Comparison of ENCODE assay signal across 12 mouse cellular contexts in the genomic region with DNA sequence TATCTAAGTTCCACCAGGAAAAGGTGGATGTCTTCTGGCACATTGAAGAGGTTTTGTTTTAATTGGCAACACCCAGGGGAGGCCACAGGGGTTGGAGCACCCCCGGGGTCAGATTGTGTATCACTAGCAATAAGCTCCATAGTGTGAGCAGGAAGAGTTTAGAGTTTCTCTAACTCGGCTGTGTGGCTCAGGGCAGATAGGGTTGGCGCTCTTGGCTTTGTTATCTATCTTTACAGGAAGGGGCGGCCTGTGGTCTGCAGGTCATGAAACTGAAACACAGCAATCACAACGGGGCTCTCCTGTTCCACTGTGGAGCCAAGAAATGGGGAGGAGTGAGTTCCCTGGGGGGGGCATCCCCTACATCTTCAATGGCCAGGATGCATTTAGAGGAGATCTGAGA. TPM values are rescaled to one million over a fixed set of nuclear protein-coding genes. Genes with fewer than 3 reads are reported as not detected.
DNase-seq lines count a peak whose midpoint lies in the region; ATAC-seq and TF ChIP-seq lines count a peak whose summit lies in the region.
"Had no signal": no experiment of that assay in that cellular context is flagged by ENCODE, and none has a peak within 500 bp of the region (broad histone marks: within the 10 kb centered on the region; RNA-seq: fewer than 3 reads in every experiment).

No protein-coding gene starts in this region.

- no peak overlapping the region for H3K4me3 ChIP-seq in forebrain, embryonic 10.5 days
- H3K4me3 ChIP-seq in forebrain, embryonic 15.5 days = no peak overlapping the region
- no peak overlapping the region for H3K4me3 ChIP-seq in stomach, embryonic 16.5 days (replicated peaks; ENCODE audit: low read length)
- H3K4me3 ChIP-seq in stomach, postnatal 0 days (ENCODE audit: low read depth, low read length) = no peak overlapping the region

- ATAC-seq in forebrain, embryonic 15.5 days (replicated peaks) = no peak
- ATAC-seq in stomach, embryonic 16.5 days (ENCODE audit: insufficient read depth, low FRiP score) = no peak
- ATAC-seq in stomach, postnatal 0 days (ENCODE audit: low FRiP score, low TSS enrichment) = no peak
- ATAC-seq: midbrain, embryonic 16.5 days had no signal

- H3K36me3 ChIP-seq in forebrain, embryonic 10.5 days (replicated peaks) = no peaks in the 10 kb centered on the region
- H3K36me3 ChIP-seq in forebrain, embryonic 15.5 days = no peaks in the 10 kb centered on the region
- no peaks in the 10 kb centered on the region for H3K36me3 ChIP-seq in stomach, embryonic 16.5 days (ENCODE audit: control insufficient read depth, insufficient read depth, low read length)
- no peaks in the 10 kb centered on the region for H3K36me3 ChIP-seq in stomach, postnatal 0 days (ENCODE audit: control insufficient read depth, insufficient read depth, low read length)

- peaks cover 71% of the 10 kb centered on the region for H3K4me1 ChIP-seq in forebrain, embryonic 10.5 days
- peaks cover 4% of the 10 kb centered on the region for H3K4me1 ChIP-seq in forebrain, embryonic 15.5 days
- peaks cover 29% of the 10 kb centered on the region for H3K4me1 ChIP-seq in stomach, embryonic 16.5 days (ENCODE audit: control insufficient read depth, insufficient read depth, low read length)
- H3K4me1 ChIP-seq in stomach, postnatal 0 days (replicated peaks; ENCODE audit: control insufficient read depth, insufficient read depth) = no peaks in the 10 kb centered on the region

- no peak for TF ChIP-seq EP300 in stomach, postnatal 0 days (optimal IDR thresholded peaks at IDR 0.05)

- H3K27ac ChIP-seq in forebrain, embryonic 10.5 days = peak overlapping the region; percentile 81
- no peak overlapping the region for H3K27ac ChIP-seq in forebrain, embryonic 15.5 days (replicated peaks)
- H3K27ac ChIP-seq in stomach, embryonic 16.5 days (ENCODE audit: low read length) = 0 out of 2 replicates have a peak overlapping the region, but pooled peaks have one; percentile 20
- H3K27ac ChIP-seq in stomach, postnatal 0 days (replicated peaks) = no peak overlapping the region

- H3K9me3 ChIP-seq in forebrain, embryonic 10.5 days = no peaks in the 10 kb centered on the region
- no peaks in the 10 kb centered on the region for H3K9me3 ChIP-seq in forebrain, embryonic 15.5 days
- no peaks in the 10 kb centered on the region for H3K9me3 ChIP-seq in stomach, embryonic 16.5 days (replicated peaks; ENCODE audit: control insufficient read depth, low read length)
- no peaks in the 10 kb centered on the region for H3K9me3 ChIP-seq in stomach, postnatal 0 days (ENCODE audit: control insufficient read depth, low read length)

- H3K4me2 ChIP-seq in forebrain, embryonic 15.5 days (replicated peaks) = no peak overlapping the region
- H3K4me2 ChIP-seq in stomach, embryonic 16.5 days (ENCODE audit: low read depth, low read length) = no peak overlapping the region
- no peak overlapping the region for H3K4me2 ChIP-seq in stomach, postnatal 0 days (replicated peaks; ENCODE audit: low read depth)

- 54% methylated on average over 5 of the region's 5 CpGs for WGBS in forebrain, embryonic 10.5 days
- 75% methylated on average over 5 of the region's 5 CpGs for WGBS in forebrain, embryonic 15.5 days
- WGBS in stomach, embryonic 16.5 days = 45% methylated on average over 5 of the region's 5 CpGs
- WGBS in stomach, postnatal 0 days = 58% methylated on average over 5 of the region's 5 CpGs

- no peaks in the 10 kb centered on the region for H3K27me3 ChIP-seq in forebrain, embryonic 10.5 days (ENCODE audit: poor library complexity, severe bottlenecking)
- no peaks in the 10 kb centered on the region for H3K27me3 ChIP-seq in forebrain, embryonic 15.5 days
- H3K27me3 ChIP-seq in stomach, embryonic 16.5 days (ENCODE audit: control insufficient read depth, insufficient read depth, low read length) = no peaks in the 10 kb centered on the region
- no peaks in the 10 kb centered on the region for H3K27me3 ChIP-seq in stomach, postnatal 0 days (ENCODE audit: control insufficient read depth, insufficient read depth, low read length)

- no peak overlapping the region for H3K9ac ChIP-seq in forebrain, embryonic 15.5 days (replicated peaks)
- no peak overlapping the region for H3K9ac ChIP-seq in stomach, embryonic 16.5 days (ENCODE audit: low read length)
- H3K9ac ChIP-seq in stomach, postnatal 0 days (ENCODE audit: low read length) = no peak overlapping the region

- DNase-seq in forebrain, embryonic 10.5 days (ENCODE audit: extremely low spot score, low spot score) = no peak
- DNase-seq in stomach, postnatal 0 days (ENCODE audit: low spot score) = no peak
- peak; percentile 60 for DNase-seq in liver
- peak; percentile 42 to 61 for DNase-seq in natural killer cell, adult 2 months (ENCODE audit: low spot score in 2 of 2)
- no peak for DNase-seq in adrenal gland, postnatal 25 days
- DNase-seq in kidney, postnatal 4 days = no peak
- DNase-seq: adrenal gland, adult 8-10 months; gastrocnemius, postnatal 10 days; kidney, adult 8-10 months had no signal

- TF ChIP-seq CTCF in stomach, postnatal 0 days (IDR thresholded peaks at IDR 0.05; ENCODE audit: low read depth) = no peak

RNA-seq across cellular contexts. Expression of a gene that starts 27.7 kb away (rescaled TPM):
- polyA plus RNA-seq in forebrain, embryonic 10.5 days (2016; fragmentation: Nextera tagmentation; extraction: Ambion mirVana) = 22.1 and 25.5 TPM in 2 replicates
- 7.0 and 7.6 TPM in 2 replicates for polyA plus RNA-seq in forebrain, embryonic 15.5 days (2015; fragmentation: Nextera tagmentation; extraction: Ambion mirVana)
- 14.6 and 15.1 TPM in 2 replicates for polyA plus RNA-seq in stomach, embryonic 16.5 days (2015; fragmentation: Nextera tagmentation; extraction: Ambion mirVana)
- 5.3 and 6.4 TPM in 2 replicates for polyA plus RNA-seq in stomach, postnatal 0 days (2015; fragmentation: Nextera tagmentation; extraction: Ambion mirVana)
- 36.2 and 46.0 TPM in 2 replicates for total RNA-seq in adrenal gland, postnatal 25 days (2021)

Comparison
In these comparisons a context has a peak if more than half of its experiments do, and no peak if none do; other contexts are left out.
1. H3K27ac ChIP-seq: peak in forebrain, embryonic 10.5 days (single experiment) and stomach, embryonic 16.5 days (single experiment); none in forebrain, embryonic 15.5 days (single experiment) and stomach, postnatal 0 days (single experiment).
2. DNase-seq: peak in liver (single experiment) and natural killer cell, adult 2 months (2 of 2); none in forebrain, embryonic 10.5 days (single experiment), stomach, postnatal 0 days (single experiment), adrenal gland, postnatal 25 days (single experiment) and kidney, postnatal 4 days (0 of 2).